Mouse (Mus musculus) neural tube, embryonic 14.5 days (tissue): ENCODE data around the gene Stx1b. TPM values are rescaled to one million over a fixed set of nuclear protein-coding genes. Genes with fewer than 3 reads are reported as not detected.

Experiments used
- ATAC-seq: fragments of 200-750 bp; cut with Nextera tagmentation; 2 replicates; pipeline ENCODE4 v1.8.0; 2017; ENCODE audit warnings: low read depth, mild to moderate bottlenecking, moderate TSS enrichment, moderate library complexity
- H3K27ac ChIP-seq: fragments of 300-500 bp; sonication (generic); 2 replicates; pipeline ENCODE4 v1.5.1; 2014; ENCODE audit warnings: low read depth, mild to moderate bottlenecking, control low read depth, low read length, moderate library complexity, mixed read lengths
- H3K27me3 ChIP-seq: fragments of 300-500 bp; sonication (generic); 2 replicates; pipeline ENCODE4 v1.6.1; 2014; ENCODE audit warnings: low read length; ENCODE audit not compliant: control insufficient read depth, insufficient read depth
- H3K36me3 ChIP-seq: fragments of 300-500 bp; sonication (generic); 2 replicates; pipeline ENCODE4 v1.6.1; 2014; ENCODE audit warnings: low read length, mixed read lengths; ENCODE audit not compliant: control insufficient read depth, insufficient read depth
- H3K4me1 ChIP-seq: fragments of 300-500 bp; sonication (generic); 2 replicates; pipeline ENCODE4 v1.6.1; 2014; ENCODE audit warnings: low read length; ENCODE audit not compliant: control insufficient read depth, insufficient read depth
- H3K4me2 ChIP-seq: fragments of 300-500 bp; sonication (generic); 2 replicates; pipeline ENCODE4 v1.6.1; 2014; ENCODE audit warnings: mild to moderate bottlenecking, low read depth, low read length, control low read depth
- H3K4me3 ChIP-seq: fragments of 300-500 bp; sonication (generic); 2 replicates; pipeline ENCODE4 v1.5.1; 2014; ENCODE audit warnings: low read depth, low read length, control low read depth, mixed read lengths
- H3K9ac ChIP-seq: fragments of 300-500 bp; sonication (generic); replicated peaks from 2 replicates; pipeline ENCODE4 v1.6.1; 2014; ENCODE audit warnings: low read depth, mild to moderate bottlenecking, control low read depth, low read length, mixed read lengths
- H3K9me3 ChIP-seq: fragments of 300-500 bp; sonication (generic); 2 replicates; pipeline ENCODE4 v1.6.1; 2016; ENCODE audit warnings: low read length; ENCODE audit not compliant: control insufficient read depth
- WGBS: fragments of 180-500 bp; shearing (Covaris S2); extraction: QIAGEN DNeasy Blood & Tissue Kit; methylation state at CpG from one replicate; pipeline ENCODE4 v1.1.7; 2014; 5-methylcytosine and 5-hydroxymethylcytosine counted together
- polyA plus RNA-seq: library from polyadenylated mRNA; unstranded; fragments of >200 nt; fragmentation: Nextera tagmentation; extraction: Ambion mirVana; gene quantifications from 2 replicates; pipeline ENCODE4 v1.2.1, GENCODE M21; 2014

Stx1b gene
- polyA plus RNA-seq, 1 experiment from 2014 or later, result 66.9 TPM

- Histone ChIP-seq H3K4me3 (no peak overlapping the region), H3K4me2 (no peak overlapping the region)
Measured at GRCm38 (mm10) chr7:127768346-127768996, 55.9 kb downstream of the Stx1b start.

GRCm38 (mm10) chr7:127767671-127768345 lies 56.5 kb downstream of the Stx1b start:
- Histone ChIP-seq H3K4me2 (no peak overlapping the region), H3K36me3 (peaks cover 42% of the 10 kb centered on the region), H3K4me1 (peaks cover 8% of the 10 kb centered on the region; the same call in 1 of the 2 replicates), H3K9me3 (no peaks in the 10 kb centered on the region), H3K27ac (no peak overlapping the region), H3K9ac (no peak overlapping the region), H3K27me3 (no peaks in the 10 kb centered on the region), H3K4me3 (no peak overlapping the region)
- ATAC-seq, result no peak
- 95% methylated on average over 19 of the region's 19 CpGs for WGBS

More at GRCm38 (mm10) chr7:127768346-127768996, 55.9 kb downstream of the Stx1b start:
- no peak overlapping the region for H3K27ac ChIP-seq
- H3K9ac ChIP-seq, result no peak overlapping the region
- no peak; the same call in 1 of the 2 replicates for ATAC-seq
- peaks cover 8% of the 10 kb centered on the region; the same call in 1 of the 2 replicates for H3K4me1 ChIP-seq
- peaks cover 38% of the 10 kb centered on the region for H3K36me3 ChIP-seq
- no peaks in the 10 kb centered on the region for H3K27me3 ChIP-seq
- 55% methylated on average over 13 of the region's 13 CpGs for WGBS
- no peaks in the 10 kb centered on the region for H3K9me3 ChIP-seq

GRCm38 (mm10) chr7:127766851-127767609 lies 57.3 kb downstream of the Stx1b start:
- peaks cover 8% of the 10 kb centered on the region; the same call in 1 of the 2 replicates for H3K4me1 ChIP-seq
- no peaks in the 10 kb centered on the region for H3K27me3 ChIP-seq
- no peak overlapping the region for H3K27ac ChIP-seq
- no peaks in the 10 kb centered on the region for H3K9me3 ChIP-seq
- H3K4me2 ChIP-seq, result no peak overlapping the region
- no peak overlapping the region for H3K9ac ChIP-seq
- 81% methylated on average over 17 of the region's 17 CpGs for WGBS
- peaks cover 48% of the 10 kb centered on the region for H3K36me3 ChIP-seq
- no peak for ATAC-seq
- H3K4me3 ChIP-seq, result no peak overlapping the region

GRCm38 (mm10) chr7:127765756-127766155 lies 58.6 kb downstream of the Stx1b start:
- no peak for ATAC-seq
- Histone ChIP-seq H3K4me2 (no peak overlapping the region), H3K36me3 (peaks cover 48% of the 10 kb centered on the region), H3K4me1 (peaks cover 8% of the 10 kb centered on the region; the same call in 1 of the 2 replicates), H3K27ac (no peak overlapping the region), H3K4me3 (no peak overlapping the region), H3K9ac (no peak overlapping the region), H3K9me3 (no peaks in the 10 kb centered on the region), H3K27me3 (no peaks in the 10 kb centered on the region)
- 94% methylated on average over 2 of the region's 2 CpGs for WGBS

GRCm38 (mm10) chr7:127763642-127764041 lies 60.7 kb downstream of the Stx1b start:
- Histone ChIP-seq H3K4me3 (no peak overlapping the region), H3K27ac (no peak overlapping the region), H3K36me3 (peaks cover 54% of the 10 kb centered on the region), H3K9me3 (no peaks in the 10 kb centered on the region), H3K4me2 (no peak overlapping the region), H3K4me1 (no peaks in the 10 kb centered on the region), H3K9ac (no peak overlapping the region), H3K27me3 (no peaks in the 10 kb centered on the region)
- ATAC-seq, result no peak
- WGBS, result 95% methylated on average over 4 of the region's 4 CpGs

- Histone ChIP-seq H3K27me3 (no peaks in the 10 kb centered on the region), H3K9me3 (no peaks in the 10 kb centered on the region), H3K36me3 (peaks cover 49% of the 10 kb centered on the region), H3K9ac (no peak overlapping the region), H3K4me1 (0 out of 2 replicates have a peak, but pooled peaks cover 3% of the 10 kb centered on the region), H3K4me2 (no peak overlapping the region), H3K27ac (no peak overlapping the region), H3K4me3 (no peak overlapping the region)
- 52% methylated on average over 7 of the region's 7 CpGs for WGBS
- ATAC-seq, result no peak
Measured at GRCm38 (mm10) chr7:127761026-127761425, 63.3 kb downstream of the Stx1b start.

- no peak overlapping the region for H3K9ac ChIP-seq
- 0 out of 2 replicates have a peak, but pooled peaks cover 3% of the 10 kb centered on the region for H3K4me1 ChIP-seq
- no peak overlapping the region for H3K4me3 ChIP-seq
- peaks cover 50% of the 10 kb centered on the region for H3K36me3 ChIP-seq
- no peak overlapping the region for H3K4me2 ChIP-seq
- no peaks in the 10 kb centered on the region for H3K9me3 ChIP-seq
- no peak for ATAC-seq
- H3K27ac ChIP-seq, result no peak overlapping the region
- 91% methylated on average over 3 of the region's 3 CpGs for WGBS
- no peaks in the 10 kb centered on the region for H3K27me3 ChIP-seq
Measured at GRCm38 (mm10) chr7:127760478-127760877, 63.9 kb downstream of the Stx1b start.

- no peaks in the 10 kb centered on the region for H3K27me3 ChIP-seq
- H3K27ac ChIP-seq, result no peak overlapping the region
- 86% methylated on average over 6 of the region's 6 CpGs for WGBS
- no peak overlapping the region for H3K9ac ChIP-seq
- no peaks in the 10 kb centered on the region for H3K9me3 ChIP-seq
- H3K4me3 ChIP-seq, result no peak overlapping the region
- H3K4me1 ChIP-seq, result 0 out of 2 replicates have a peak, but pooled peaks cover 3% of the 10 kb centered on the region
- H3K4me2 ChIP-seq, result no peak overlapping the region
- ATAC-seq, result no peak
- peaks cover 52% of the 10 kb centered on the region for H3K36me3 ChIP-seq
Measured at GRCm38 (mm10) chr7:127759716-127760115, 64.6 kb downstream of the Stx1b start.
